8 mouse cellular contexts compared by ENCODE assay signal in the genomic region with DNA sequence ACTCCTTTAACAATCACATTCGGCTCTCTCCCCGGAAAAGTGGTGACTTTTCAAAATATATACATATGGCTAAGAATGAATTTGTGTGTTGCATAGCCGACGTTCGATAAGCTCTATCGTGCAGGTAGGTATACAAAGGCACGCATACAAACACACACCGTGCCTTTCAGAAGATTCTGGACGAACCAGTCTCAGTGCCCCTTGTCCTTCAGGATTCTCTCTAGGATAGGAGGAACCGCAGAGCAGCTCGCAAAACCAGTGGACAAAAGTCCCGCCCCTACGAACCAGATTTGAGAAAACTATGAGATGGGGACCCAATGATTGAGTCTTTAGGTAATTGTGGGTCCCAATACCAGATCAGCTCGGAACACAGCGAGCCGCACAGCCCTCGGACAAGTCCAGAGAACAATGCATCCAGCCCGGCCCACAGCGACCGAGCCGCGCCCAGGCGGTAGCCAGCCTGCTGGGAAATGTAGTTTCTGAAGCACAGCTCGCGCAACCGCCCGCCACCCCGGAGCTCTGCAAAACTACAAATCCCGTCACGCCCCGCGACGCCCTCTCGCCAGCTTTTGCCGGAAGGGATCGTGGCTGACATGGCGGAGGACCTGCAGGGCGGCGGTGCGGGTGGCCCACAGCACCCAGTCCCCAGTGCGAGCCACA. TPM values are rescaled to one million over a fixed set of nuclear protein-coding genes. Genes with fewer than 3 reads are reported as not detected.
DNase-seq lines count a peak whose midpoint lies in the region; ATAC-seq lines count a peak whose summit lies in the region.

Gene Snapc3, plus strand, starts transcription at position 565 of the 660 bp plus-strand sequence.

- no peaks in the 10 kb centered on the region for H3K27me3 ChIP-seq in forebrain, embryonic 14.5 days (replicated peaks; ENCODE audit: control insufficient read depth, insufficient read depth, low read length)
- no peaks in the 10 kb centered on the region for H3K27me3 ChIP-seq in neural tube, embryonic 15.5 days (replicated peaks)

- H3K4me1 ChIP-seq in forebrain, embryonic 14.5 days (ENCODE audit: control insufficient read depth, insufficient read depth, low read length), result peaks cover 12% of the 10 kb centered on the region
- peaks cover 23% of the 10 kb centered on the region for H3K4me1 ChIP-seq in neural tube, embryonic 15.5 days

- H3K4me2 ChIP-seq in forebrain, embryonic 14.5 days (ENCODE audit: low read length), result peak within 1 kb of the TSS; percentile 68
- H3K4me2 ChIP-seq in neural tube, embryonic 15.5 days, result peak within 1 kb of the TSS; percentile 62

- ATAC-seq in forebrain, embryonic 14.5 days, result peak; percentile 100
- ATAC-seq in neural tube, embryonic 15.5 days (ENCODE audit: low FRiP score), result peak; percentile 99

- H3K36me3 ChIP-seq in forebrain, embryonic 14.5 days (ENCODE audit: control insufficient read depth, insufficient read depth, low read length), result peaks cover 6% of the 10 kb centered on the region; the same call in 1 of the 2 replicates
- 0 out of 2 replicates have a peak, but pooled peaks cover 2% of the 10 kb centered on the region for H3K36me3 ChIP-seq in neural tube, embryonic 15.5 days

- WGBS in forebrain, embryonic 14.5 days, result 1% methylated on average over 41 of the region's 41 CpGs
- 1% methylated on average over 41 of the region's 41 CpGs for WGBS in neural tube, embryonic 15.5 days

- peak; percentile 96 for DNase-seq in ES-CJ7 (ENCODE audit: low read depth, low spot score)
- peak; percentile 94 for DNase-seq in cerebellum, adult 11 months
- DNase-seq in forebrain, embryonic 14.5 days (ENCODE audit: low spot score), result peak; percentile 98
- peak; percentile 96 for DNase-seq in heart, postnatal 14 days
- DNase-seq in layer of hippocampus, adult 11-12 months (ENCODE audit: low spot score), result peak; percentile 97
- DNase-seq in lung, adult 18-20 months, result peak; percentile 96 to 97
- peak; percentile 96 for DNase-seq in testis, postnatal 14 days (ENCODE audit: low spot score)

- intact Hi-C loops in heart, postnatal 14 days (cut with DNase I), result no loop called here

- H3K9me3 ChIP-seq in forebrain, embryonic 14.5 days (replicated peaks; ENCODE audit: control insufficient read depth, low read length), result no peaks in the 10 kb centered on the region
- no peaks in the 10 kb centered on the region for H3K9me3 ChIP-seq in neural tube, embryonic 15.5 days (replicated peaks)

- peak within 1 kb of the TSS; percentile 88 for H3K27ac ChIP-seq in forebrain, embryonic 14.5 days (ENCODE audit: low read depth, low read length)
- peak within 1 kb of the TSS; percentile 94 for H3K27ac ChIP-seq in neural tube, embryonic 15.5 days (replicated peaks)

- H3K4me3 ChIP-seq in forebrain, embryonic 14.5 days (ENCODE audit: low read depth, low read length), result peak within 1 kb of the TSS; percentile 97
- H3K4me3 ChIP-seq in neural tube, embryonic 15.5 days (replicated peaks), result peak within 1 kb of the TSS; percentile 70

- H3K9ac ChIP-seq in forebrain, embryonic 14.5 days (ENCODE audit: low read length), result peak within 1 kb of the TSS; percentile 94
- H3K9ac ChIP-seq in neural tube, embryonic 15.5 days (replicated peaks), result peak within 1 kb of the TSS; percentile 88

RNA-seq across cellular contexts. Expression of gene Snapc3, which starts in this region (rescaled TPM):
- 90.0 and 101 TPM in 2 replicates for polyA plus RNA-seq in forebrain, embryonic 14.5 days (2014; fragmentation: Nextera tagmentation; extraction: Ambion mirVana)
- 10 to 100 TPM; 21.1 to 22.5 TPM for total RNA-seq in heart, postnatal 14 days (2021)
- polyA plus RNA-seq in neural tube, embryonic 15.5 days (2015; fragmentation: Nextera tagmentation; extraction: Ambion mirVana), result 50.7 and 57.7 TPM in 2 replicates

Comparison
In these comparisons a context has a peak if more than half of its experiments do, and no peak if none do; other contexts are left out.
1. Peak in every context shown above with its lines: DNase-seq, ATAC-seq, H3K4me3 ChIP-seq and H3K27ac ChIP-seq.